Mouse (Mus musculus) embryo, embryonic 11.5 days (tissue): ENCODE measurements around the gene Gpn3.
"Not testable (repeated sequence)": the region's sequence is repeated elsewhere in the genome, so short reads cannot be mapped to it uniquely, and the experiment has no call there.

Experiments
- DNase-seq: peaks from one replicate; pipeline ENCODE4 v3.0.0-alpha.2; 2012; ENCODE audit warnings: low read depth, low spot score

Gene Gpn3

DNA sequence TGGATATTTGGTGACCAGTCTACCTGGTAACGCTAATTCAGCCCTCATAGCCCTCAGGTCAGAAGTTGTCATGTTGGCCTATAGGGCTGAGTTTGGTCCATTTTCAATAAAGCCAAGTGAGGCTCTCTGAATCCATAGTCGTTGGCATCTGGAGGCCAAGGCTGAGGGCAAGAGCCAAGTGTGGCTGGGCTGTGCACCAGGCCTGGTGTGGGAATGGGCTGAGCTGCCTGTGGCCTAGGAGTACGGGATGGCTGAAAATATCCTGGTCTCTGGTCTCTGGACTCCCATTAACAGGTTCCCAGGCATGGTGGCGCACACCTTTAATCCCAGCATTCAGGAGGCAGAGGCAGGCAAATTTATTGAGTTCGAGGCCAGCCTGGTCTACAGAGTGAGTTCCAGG lies 18.3 kb downstream of the Gpn3 start:
- DNase-seq: no peak

DNA sequence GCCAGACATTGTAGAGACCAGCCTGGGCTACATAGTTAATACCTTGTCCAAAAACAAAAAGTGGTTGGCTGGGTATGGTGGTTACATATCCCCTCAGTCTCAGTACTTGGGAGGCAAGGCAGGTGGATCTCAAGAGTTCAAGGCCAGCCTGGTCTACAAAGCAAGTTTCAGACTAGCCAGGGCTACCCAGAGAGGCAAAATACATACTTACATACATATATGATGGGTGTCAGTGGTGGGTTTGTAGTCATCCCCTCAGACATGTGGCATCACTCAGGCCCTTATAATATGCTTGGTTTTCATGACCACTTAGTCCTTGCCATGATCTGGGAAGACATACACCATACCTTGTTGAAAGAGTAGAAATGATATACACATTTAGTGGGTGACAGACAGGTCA lies 19.0 kb downstream of the Gpn3 start:
- no peak for DNase-seq

DNA sequence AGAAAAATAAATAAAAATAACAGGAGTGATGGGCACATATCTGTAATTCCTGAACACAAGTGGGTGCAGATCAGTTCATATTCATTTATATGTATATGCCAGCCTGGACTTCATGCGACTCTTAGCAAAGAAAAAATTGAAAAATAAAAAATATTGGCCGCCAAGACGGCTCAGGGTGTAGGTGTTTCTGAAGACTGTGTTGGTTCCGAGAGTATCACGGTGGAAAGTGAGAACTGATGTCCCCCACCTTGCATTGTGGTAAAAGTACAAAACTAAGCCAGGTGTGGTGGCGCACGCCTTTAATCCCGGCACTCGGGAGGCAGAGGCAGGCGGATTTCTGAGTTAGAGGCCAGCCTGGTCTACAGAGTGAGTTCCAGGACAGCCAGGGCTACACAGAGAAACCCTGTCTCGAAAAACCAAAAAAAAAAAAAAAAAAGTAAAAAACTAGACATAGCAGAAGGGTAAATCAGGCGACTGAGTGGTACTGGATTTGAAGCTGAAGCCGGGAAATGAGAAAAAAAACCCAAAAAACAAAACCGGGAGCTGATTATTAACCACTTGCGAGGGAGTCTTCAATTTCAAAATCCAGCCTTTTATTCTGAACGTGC lies 19.6 kb downstream of the Gpn3 start:
- DNase-seq: no peak

DNA sequence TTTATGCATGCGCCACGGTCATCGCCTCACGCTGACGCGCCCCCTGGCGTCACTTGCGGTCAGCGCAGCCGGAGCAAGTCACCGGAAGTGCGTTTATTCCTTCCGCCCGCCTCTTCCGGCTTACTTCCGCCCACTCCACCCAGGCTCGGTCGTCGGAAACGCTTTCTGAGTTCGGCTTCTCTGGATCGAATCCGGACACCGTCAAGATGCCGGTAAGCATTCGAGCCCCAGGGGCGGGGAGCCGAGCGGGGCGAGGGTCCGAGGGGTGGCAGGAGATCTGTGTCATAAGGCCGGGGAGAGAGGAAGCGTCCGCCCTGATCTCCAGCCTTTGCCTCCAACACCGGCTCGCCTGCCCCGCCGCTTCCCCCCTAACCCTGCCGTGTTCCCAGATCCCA lies 20.1 kb downstream of the Gpn3 start, which contains the start of gene Arpc3:
TSS of gene Arpc3 (plus strand) at position 93 of the 395 bp plus-strand sequence.
- DNase-seq: peak; percentile 90

DNA sequence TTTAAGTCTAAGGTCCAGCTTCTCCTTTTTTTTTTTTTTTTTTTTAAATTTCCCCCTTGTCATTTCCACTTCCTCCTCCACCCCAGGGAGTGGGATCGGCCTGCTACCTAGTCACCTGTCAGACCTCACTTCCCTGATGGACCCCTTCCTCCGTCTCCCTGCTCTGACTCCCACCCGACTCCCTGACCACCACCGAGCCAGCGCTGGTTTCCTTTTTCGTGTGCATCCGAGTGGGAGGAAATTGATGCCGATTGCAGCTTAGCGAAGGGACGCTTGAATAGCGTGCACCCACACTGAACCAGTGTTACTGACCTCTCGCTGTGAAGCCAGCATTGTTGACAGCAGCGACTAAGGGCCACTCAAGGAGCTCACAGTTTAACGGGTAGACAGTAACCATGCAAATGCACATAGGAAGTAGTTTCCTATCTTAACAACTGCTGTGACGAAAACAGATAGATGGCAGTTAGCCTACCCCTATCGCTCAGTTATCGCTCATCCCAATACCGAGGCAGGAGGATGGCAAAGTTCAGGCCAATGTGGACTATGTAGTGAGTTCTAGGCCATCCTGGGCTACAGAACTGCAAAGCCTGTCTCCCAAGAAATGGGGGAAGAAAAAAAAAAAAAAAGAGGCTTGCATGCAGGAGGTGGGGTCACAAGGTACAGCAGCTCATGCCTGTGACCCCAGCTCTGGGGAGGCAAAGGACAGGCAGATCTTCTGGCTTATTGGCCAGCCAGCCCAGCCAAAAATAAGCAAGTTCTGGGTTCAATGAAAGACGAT lies 20.7 kb downstream of the Gpn3 start:
- no peak for DNase-seq

DNA sequence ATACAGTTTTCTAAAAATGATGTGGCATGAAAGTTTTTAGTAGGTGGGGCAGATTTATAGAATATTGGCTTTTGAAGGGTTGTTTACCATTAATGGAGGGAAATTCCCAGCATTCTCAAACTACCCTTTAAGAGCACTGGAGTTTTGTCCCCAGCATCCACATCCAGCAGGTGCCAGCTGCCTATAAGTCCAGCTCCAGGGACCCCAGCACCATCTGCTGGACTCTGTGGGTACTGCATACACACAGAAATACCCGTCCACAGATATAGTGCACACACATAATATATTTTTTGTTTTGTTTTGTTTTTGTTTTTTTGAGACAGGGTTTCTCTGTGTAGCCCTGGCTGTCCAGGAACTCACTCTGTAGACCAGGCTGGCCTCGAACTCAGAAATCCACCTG lies 22.2 kb downstream of the Gpn3 start:
- DNase-seq: peak; percentile 64

DNA sequence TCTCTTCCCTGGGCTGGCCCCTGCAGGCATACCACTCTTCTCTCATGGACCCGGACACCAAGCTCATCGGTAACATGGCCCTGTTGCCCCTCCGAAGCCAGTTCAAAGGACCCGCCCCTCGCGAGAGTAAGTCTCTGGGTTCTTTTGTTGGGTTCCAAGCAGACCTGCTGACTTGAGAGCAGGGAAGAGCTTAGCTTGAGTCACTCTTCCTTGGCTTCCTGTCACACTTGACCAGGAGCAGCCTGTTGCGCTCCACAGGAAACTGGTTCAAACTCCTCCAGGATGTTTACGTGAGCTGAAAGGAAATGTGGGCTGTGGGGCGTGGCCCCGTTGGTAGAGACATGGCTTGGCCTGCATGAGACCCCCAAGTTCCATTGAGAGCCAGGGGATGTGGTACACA lies 25.1 kb downstream of the Gpn3 start:
- DNase-seq: no peak

DNA sequence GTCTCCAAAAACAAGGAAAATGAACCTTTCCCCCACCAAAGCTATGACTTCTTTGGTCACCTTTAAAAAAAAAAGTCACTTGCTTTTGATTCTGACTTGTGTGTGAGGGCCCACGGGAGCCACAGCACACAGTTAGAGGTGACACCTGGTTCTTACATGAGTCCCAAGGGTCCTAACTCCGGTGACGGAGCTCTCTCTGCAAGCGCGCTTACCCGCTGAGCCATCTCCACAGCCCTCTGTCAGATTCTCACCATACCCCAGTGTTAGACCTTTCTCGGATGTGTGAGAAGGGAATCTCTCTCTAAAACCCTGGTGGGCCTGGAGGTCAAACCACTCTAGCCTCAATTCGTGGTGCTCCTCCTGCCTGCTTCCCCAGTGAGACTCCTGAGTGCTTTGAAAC lies 25.8 kb downstream of the Gpn3 start:
- no peak for DNase-seq

DNA sequence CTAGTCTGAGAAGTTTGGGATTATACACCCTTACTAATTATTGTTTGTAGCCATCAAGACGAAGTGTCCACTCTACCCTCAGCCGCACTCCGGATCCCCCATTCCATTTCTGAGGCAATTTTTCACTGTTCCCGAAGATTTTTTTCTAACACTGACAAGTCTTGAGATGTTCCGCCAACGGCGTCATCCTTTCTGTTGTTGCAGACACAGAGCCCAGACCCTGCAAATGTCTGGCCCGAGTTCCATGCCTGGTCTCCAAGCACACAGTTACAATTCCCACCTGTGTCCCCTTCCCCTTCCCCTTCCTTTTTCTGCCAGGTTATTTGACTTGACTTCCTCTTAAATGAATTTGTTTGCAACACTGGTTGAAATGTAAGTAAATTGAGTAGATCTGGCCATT lies 28.2 kb downstream of the Gpn3 start:
- DNase-seq: no peak

DNA sequence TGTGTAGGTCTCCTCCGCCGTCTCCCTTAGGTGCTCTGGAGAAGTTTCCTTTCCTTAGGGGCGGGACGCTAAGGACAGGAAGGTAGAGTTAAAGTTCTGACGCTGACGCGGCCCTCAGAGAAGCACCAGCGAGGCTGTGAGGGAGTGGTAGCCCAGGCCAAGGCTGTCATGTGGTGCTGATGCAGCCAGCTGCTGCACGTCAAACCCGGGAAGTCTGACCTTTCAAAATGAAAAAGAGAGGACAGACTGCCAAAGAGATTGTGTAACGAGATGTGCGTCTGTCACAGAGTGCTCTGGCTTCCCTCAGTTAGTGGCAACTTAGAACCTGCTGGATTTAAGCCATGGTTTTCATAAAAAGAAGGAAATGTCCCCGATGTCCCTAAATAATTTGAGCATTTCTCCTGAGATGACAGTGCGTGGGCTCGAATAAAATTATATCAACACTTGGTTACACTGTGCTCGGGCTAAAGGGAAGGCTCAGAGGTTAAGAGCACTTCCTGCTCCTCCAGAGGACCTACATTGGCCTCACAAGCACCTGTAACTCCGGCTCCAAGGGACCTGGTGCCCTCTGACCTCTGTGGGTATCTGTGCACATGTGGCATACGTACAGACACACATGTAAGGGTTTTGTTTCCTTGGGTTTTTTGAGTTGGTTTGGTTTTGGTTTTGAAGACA lies 29.1 kb downstream of the Gpn3 start:
- no peak for DNase-seq

DNA sequence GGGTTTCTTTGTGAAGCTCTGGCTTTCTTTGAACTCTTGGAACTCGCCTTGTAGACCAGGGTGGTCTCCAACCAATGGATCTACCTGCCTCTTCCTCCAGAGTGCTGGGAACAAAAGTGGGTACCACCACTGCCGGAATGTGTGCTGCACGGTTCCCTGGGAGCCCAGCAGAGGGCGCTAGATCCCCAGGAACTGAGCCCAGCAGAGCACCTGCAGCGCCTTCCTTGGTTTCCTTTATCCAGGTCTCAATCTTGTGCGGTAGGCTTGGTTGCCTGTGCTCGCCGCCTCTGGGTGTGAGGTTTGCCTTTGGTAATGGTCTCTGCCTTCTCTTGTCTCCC lies 29.6 kb downstream of the Gpn3 start:
- DNase-seq: peak; percentile 39

DNA sequence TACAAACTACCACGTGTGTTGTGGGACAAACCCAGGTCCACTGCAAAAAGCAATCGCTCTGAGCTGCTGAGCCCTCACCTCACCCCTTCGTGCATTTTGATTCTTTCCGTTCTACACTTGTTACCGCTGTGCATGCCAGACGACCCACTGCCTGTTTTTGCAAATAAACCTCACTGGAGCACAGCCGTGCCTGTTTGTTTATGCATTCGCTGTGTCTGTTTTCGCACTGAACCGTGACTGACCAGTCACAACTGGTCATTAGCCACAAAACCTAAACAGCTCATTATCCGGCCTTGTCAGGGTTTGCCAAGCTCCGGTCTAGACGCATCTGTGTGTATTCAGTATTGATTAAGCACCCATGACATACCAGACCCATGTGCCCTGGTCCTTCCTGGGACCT lies 30.5 kb downstream of the Gpn3 start:
- no peak for DNase-seq

DNA sequence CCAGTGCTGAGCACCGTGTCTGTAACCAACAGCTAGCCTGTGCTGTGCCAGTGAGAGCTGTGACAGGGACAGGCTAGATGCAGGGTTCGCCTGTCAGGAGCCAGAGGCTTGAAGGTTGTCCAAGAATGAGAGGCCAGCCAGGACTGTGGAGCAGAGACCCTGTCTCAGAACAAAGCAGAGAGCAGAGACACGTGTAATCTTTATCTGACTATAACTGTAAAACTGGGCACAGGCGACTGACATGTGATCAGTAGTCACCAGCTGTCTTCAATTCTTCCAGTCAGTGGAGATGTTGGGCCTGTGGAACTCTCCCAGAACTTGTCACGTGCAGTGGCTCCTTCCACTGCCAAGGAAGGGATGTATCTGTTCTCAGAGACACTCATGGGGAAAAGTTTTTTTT lies 31.1 kb downstream of the Gpn3 start:
- no peak for DNase-seq

DNA sequence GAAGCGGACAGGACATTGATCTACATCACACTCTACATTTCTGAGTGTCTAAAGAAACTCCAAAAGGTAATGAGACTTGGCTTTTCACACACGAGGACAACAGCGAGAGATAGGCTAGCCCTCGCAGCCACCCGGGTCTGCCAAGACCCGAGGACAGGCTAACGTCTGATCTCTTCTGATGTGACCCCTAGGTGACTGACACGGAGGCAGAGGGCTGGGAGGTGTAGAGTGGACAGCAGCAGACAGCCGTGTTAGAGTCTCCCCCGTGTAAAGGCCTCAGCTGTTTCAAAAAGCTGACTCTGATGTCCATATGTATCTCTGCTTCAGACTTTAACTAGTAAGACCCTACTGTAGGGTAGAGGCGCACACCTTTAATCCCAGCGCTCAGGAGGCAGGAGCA lies 31.7 kb downstream of the Gpn3 start:
- no peak for DNase-seq

DNA sequence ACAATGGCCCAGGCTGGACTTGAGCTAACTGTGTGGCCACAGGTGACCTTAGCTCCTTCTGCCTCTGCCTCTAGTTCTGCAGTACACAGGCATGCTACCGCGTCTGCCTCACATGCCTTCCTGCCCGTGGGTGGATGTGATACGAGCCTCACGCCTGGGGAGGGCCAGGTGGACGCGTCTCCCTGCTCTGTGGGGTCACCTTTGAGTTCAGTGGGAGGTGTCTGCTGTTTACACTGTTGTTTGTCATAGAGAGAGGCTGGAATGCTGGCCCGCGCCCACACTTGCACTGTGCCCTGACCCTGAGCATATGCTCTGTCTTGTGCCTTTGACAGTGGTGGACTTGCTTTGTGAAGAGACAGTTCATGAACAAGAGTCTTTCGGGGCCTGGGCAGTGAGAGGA lies 33.9 kb downstream of the Gpn3 start:
- DNase-seq: no peak

DNA sequence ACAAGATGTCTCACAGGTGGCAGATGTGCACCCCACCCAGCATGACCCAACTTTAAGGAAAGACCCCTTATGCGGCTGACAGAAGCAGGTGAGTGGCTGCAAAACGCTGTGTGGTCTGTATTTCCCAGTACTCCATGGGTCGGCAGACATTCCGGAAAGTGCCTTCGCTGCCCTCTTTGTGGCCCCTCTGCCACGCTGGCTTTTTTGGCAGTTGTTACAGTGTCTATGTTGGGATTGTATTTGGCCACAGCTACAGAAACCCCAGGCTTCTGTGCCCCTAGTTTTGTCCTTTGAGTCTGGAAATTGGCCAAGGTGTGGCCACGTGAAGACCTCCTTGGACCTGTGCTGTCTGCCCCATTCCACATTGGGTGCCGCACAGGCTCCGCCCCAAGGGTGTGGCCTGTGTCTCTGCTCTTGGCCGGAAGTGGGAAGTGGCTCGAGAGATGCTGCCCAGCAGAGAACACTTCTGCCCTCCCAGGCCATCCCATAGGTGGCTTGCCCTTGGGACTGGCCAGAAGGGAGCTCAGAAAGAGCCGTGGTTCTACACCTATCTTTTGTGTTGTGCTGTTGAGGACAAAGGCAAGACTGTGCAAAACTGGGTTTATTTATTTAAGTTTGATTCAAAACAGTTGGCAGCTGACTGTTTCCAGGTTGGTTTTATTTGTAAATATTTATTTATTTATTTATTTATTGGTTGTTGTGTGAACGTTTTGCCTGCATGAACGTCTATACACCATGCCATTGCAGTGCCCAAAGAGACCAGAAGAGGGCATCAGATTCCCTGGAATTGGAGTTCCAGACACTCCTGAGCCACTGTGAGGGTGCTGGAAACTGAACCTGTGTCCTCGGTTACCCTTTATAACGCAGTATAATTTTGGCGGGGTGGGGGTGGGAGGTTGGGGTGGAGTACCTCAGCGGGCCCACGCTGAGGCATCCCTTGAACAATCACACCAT lies 38.3 kb downstream of the Gpn3 start:
- no peak for DNase-seq

DNA sequence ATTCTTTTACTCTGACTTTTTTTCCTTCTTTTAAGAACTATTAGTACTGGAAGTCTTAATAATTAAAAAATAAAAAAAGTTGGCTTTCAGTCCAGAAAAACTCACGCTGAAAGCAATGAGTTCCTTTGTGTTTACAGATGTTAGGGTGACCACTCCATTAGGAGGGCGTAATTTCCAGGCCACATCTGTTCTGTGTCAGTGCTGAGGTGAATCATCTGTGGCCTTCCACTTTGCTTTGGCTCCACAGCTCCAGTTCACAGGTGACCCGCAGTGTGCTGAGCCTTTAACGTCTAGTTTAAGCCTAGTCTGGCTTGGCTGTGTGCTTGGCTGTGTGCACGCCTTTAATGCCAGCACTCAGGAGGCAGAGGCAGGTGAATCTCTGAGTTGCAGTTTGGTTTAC lies 40.2 kb downstream of the Gpn3 start:
- no peak for DNase-seq

DNA sequence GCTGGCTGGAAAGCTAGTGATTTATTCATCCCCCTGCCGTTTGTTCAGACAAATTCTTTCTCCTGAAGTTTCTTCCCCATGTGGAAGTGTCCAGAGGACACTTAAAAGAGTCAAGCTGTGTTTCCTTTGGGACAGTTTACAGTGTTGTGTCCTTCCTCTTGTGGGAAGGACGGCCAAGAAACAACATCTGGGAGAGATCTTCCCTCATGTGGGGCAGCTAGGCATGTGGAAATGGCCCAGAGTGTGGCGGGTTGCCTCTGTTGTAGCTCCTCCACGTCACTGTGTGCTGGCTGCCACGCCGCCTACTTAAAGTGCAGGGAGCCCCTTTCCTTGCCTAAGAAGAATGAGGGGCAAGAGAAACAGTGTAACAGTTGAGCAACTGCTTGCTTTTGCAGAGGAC lies 41.1 kb downstream of the Gpn3 start:
- no peak for DNase-seq

DNA sequence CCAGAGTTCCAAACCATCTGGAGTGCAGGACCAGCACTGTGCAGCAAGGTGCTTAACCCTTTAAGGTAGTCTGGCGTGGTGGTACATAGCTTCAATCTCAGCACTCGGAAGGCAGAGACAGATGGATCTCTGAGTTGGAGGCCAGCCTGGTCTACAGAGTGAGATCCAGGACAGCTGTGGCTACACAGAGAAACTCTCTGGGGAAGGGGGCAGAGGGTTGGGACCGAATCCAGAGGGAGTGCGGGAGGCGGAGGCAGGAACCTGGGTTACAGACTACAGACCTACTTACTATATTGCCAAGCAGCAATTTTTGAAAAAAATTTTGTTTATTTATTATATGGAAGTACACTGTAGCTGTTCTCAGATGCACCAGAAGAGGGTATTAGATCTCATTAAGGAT lies 42.7 kb downstream of the Gpn3 start:
- no peak for DNase-seq

DNA sequence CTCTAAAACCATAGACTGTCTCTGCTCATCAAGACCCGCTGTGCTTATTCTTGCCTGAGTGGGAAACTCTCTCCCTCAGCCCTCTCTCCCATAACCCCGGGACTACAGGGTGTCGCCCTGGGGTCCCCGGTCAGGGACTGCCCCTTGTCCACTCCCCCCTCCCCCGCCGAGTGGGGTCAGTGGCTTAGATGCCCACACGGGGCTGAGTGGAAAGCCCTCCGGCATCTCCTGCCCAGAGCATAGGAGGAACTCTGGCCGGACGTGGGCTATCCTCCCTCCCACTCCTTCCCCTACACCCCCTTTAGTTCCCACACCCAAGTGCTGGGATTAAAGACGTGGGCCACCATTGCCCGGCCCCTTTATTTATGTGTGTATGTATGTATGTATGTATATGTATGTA lies 43.8 kb downstream of the Gpn3 start:
- DNase-seq: no peak

DNA sequence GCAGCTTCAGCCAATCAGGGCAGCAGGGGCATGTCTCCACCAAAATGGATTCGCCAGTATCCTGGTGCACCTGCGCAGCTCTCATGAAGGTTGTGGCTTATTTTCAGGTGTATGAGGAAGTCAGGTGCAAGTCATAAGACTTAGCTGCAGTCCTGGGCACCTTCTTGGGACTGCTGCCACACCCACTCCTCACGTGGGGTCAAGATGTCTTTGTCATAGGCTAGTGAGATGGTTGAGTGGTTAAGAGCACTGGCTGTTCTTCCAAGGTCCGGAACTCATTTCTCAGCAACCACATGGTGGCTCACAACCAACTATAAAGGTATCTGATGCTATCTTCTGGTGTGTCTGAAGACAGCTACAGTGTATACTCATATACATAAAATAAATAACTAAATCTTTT lies 49.0 kb downstream of the Gpn3 start:
- not testable (repeated sequence) for DNase-seq
